Mouse (Mus musculus) C2C12 (cell line): ENCODE measurements around the gene Asic2. TPM values are rescaled to one million over a fixed set of nuclear protein-coding genes. Genes with fewer than 3 reads are reported as not detected.
A peak's percentile ranks its signal among the peaks of the same experiment; 100 is the strongest.

Experiments used
- H3K27me3 ChIP-seq: one replicate; pipeline ENCODE4 v1.6.1; 2011; ENCODE audit not compliant: control insufficient read depth, insufficient read depth, insufficient read length
- H3K36me3 ChIP-seq: one replicate; pipeline ENCODE4 v1.6.1; 2011; ENCODE audit not compliant: control insufficient read depth, insufficient read depth
- H3K4me3 ChIP-seq: one replicate; pipeline ENCODE4 v1.5.1; 2011; ENCODE audit warnings: mild to moderate bottlenecking, control low read depth; ENCODE audit not compliant: poor library complexity, insufficient read depth, severe bottlenecking
- H3K79me2 ChIP-seq: one replicate; pipeline ENCODE4 v1.6.1; 2011; ENCODE audit not compliant: control insufficient read depth, insufficient read depth
- H3K79me3 ChIP-seq: one replicate; pipeline ENCODE4 v1.6.1; 2011; ENCODE audit warnings: low read depth, control low read depth
- H3ac ChIP-seq: one replicate; pipeline ENCODE3; 2011; ENCODE audit warnings: low read depth; ENCODE audit not compliant: control insufficient read depth, insufficient read length
- CEBPB ChIP-seq: IDR thresholded peaks from one replicate; pipeline ENCODE4 v1.6.1; 2011; ENCODE audit warnings: low read depth, mild to moderate bottlenecking, control low read depth, moderate library complexity
- CTCF ChIP-seq: IDR thresholded peaks from one replicate; pipeline ENCODE4 v1.5.1; 2011; ENCODE audit not compliant: control insufficient read depth, insufficient read depth, insufficient read length
- FOSL1 ChIP-seq: IDR thresholded peaks from one replicate; pipeline ENCODE4 v1.8.0; 2011; ENCODE audit warnings: mild to moderate bottlenecking, low read length; ENCODE audit not compliant: poor library complexity, insufficient read depth, severe bottlenecking
- MAX ChIP-seq: IDR thresholded peaks from one replicate; pipeline ENCODE4 v1.6.1; 2011; ENCODE audit warnings: mild to moderate bottlenecking, control low read depth
- MYOD1 ChIP-seq: IDR thresholded peaks from one replicate; pipeline ENCODE4 v1.6.1; 2011; ENCODE audit warnings: low read depth; ENCODE audit not compliant: control insufficient read depth, insufficient read length
- MYOG ChIP-seq: IDR thresholded peaks from one replicate; pipeline ENCODE4 v1.6.1; 2011; ENCODE audit not compliant: control insufficient read depth, insufficient read length; ENCODE audit errors: extremely low read depth
- USF1 ChIP-seq: IDR thresholded peaks from one replicate; pipeline ENCODE4 v1.6.1; 2011; ENCODE audit warnings: low read depth, mild to moderate bottlenecking, control low read depth, moderate library complexity
- polyA plus RNA-seq: library from polyadenylated mRNA; unstranded; fragments of >200 nt; fragmentation: generic; extraction: Trizol; gene quantifications from one replicate; pipeline ENCODE4 v1.2.1, GENCODE M21; 2012; ENCODE audit warnings: missing spikeins

Asic2 gene
- polyA plus RNA-seq, 1 experiment, result not detected

DNA sequence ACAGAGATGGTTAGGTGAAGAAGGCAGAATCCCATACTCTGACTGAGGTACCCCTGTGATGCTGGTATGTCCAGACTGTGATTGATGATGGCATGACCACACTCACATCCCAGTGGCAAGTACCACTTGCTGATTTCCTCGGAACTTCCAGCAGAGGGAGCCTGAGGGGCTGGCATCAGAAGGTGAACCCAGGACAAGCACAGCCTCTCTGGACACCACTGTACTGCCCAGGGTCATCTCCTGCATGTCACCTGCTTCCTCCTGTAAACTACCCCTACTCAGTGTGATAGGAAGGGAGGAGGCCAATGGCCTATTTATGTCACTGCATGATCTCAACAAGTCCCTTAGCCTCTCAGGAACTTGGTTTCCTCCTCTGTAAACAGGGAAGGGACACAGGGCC, 27.3 kb downstream of the Asic2 start:
- Histone ChIP-seq H3K27me3 (no peaks in the 10 kb centered on the region), H3K79me2 (no peaks in the 10 kb centered on the region), H3K36me3 (no peaks in the 10 kb centered on the region), H3ac (no peak overlapping the region), H3K4me3 (no peak overlapping the region), H3K79me3 (no peaks in the 10 kb centered on the region)
- TF ChIP-seq MYOD1 (no peak), USF1 (no peak), MYOG (no peak), CTCF (peak; percentile 66), MAX (no peak), FOSL1 (no peak), CEBPB (no peak)

DNA sequence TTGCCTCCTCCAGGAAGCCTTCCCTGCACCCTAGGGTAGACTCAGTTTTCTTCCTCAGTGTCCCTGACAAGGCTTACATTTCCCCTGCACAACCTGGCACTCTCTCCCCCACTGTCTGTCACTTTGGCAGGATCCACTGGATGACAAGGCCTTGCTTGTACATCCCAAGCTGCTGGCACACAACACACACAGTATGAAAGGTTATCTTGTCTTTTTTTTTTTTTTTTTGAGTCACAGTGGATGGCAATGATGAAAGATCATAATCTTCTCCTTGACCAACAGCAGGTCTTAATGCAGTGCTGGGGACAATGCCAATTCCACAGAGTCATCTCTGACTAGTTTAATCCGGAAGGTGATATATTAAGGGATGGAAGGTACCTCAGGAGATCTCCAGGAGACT, 30.7 kb downstream of the Asic2 start:
- no peaks in the 10 kb centered on the region for H3K79me2 ChIP-seq
- no peak overlapping the region for H3K4me3 ChIP-seq
- no peak for TF ChIP-seq MAX
- no peak for TF ChIP-seq MYOG
- TF ChIP-seq CEBPB, result no peak
- no peaks in the 10 kb centered on the region for H3K36me3 ChIP-seq
- no peaks in the 10 kb centered on the region for H3K79me3 ChIP-seq
- no peaks in the 10 kb centered on the region for H3K27me3 ChIP-seq
- no peak overlapping the region for H3ac ChIP-seq

DNA sequence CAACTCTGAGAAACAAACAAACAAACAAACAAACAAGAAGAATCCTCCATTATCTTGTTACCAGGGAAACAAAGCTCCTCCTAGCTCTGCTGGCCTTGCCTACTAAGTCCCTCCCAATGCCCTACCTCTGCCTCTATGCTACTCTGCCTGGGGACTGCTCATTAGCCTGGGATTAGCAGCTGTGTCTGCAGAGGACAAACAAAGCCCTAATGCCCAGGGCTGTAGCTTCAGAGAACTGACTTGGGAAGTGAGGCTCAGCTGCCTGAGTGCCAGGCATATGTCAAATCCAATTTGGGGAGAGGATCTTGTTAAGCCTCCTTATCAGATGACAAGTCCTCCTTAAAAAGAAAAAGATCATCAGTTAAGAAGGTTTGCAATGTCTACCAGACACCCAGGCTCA, 41.9 kb downstream of the Asic2 start:
- H3K79me3 ChIP-seq, result no peaks in the 10 kb centered on the region
- H3K79me2 ChIP-seq, result no peaks in the 10 kb centered on the region
- H3K27me3 ChIP-seq, result no peaks in the 10 kb centered on the region
- TF ChIP-seq MAX (no peak), CEBPB (no peak), FOSL1 (no peak), MYOD1 (no peak), CTCF (no peak), USF1 (no peak), MYOG (no peak)
- no peaks in the 10 kb centered on the region for H3K36me3 ChIP-seq
- H3K4me3 ChIP-seq, result no peak overlapping the region
- H3ac ChIP-seq, result no peak overlapping the region

DNA sequence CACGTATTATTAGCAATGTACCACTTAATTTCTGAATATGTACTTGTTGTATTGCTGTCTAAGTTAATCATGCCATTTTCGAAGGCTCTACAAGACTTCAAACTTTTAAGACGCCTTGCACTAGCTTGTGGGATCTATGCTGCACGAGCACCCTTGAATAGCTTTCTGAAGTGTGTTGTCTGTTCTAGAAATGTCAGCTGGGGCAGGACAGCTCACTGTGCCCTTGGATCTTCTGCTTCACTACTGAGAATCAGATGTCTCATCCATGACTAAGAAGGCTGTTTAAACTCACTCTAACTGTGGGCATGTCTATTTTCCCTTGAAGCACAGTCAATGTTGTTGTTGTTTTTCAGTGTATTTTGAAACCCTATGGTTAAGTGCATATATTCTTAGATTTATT, 44.6 kb downstream of the Asic2 start:
- Histone ChIP-seq H3K4me3 (no peak overlapping the region), H3K79me3 (no peaks in the 10 kb centered on the region)
- no peak for TF ChIP-seq USF1
- TF ChIP-seq MAX, result no peak
- TF ChIP-seq MYOD1, result no peak
- TF ChIP-seq CEBPB, result no peak
- TF ChIP-seq FOSL1, result no peak
- TF ChIP-seq MYOG, result no peak
- TF ChIP-seq CTCF, result no peak

DNA sequence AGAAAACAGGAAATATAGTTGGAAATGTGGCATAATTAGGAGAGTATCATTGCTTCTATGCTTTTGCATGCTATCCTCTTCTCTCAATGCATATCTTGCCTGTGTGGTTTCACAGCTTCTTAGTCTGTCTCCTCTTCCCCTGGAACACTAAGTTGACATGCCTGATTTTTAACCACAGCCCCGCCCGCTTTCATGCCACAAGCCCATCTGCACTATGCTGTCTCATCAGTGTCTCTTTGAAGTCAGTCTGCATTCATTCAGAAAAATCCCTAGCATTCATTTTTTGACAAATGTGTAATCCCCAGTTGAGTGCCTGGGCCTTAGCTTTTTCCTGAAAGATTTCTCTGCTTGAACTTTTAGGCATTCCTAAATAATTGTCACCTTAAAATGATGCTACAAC, 45.2 kb downstream of the Asic2 start:
- Histone ChIP-seq H3K79me2 (no peaks in the 10 kb centered on the region), H3K36me3 (no peaks in the 10 kb centered on the region), H3ac (no peak overlapping the region), H3K4me3 (no peak overlapping the region), H3K27me3 (no peaks in the 10 kb centered on the region), H3K79me3 (no peaks in the 10 kb centered on the region)
- no peak for TF ChIP-seq FOSL1
- TF ChIP-seq MAX, result no peak
- no peak for TF ChIP-seq CEBPB
- TF ChIP-seq MYOG, result no peak
- peak; percentile 33 for TF ChIP-seq MYOD1
- TF ChIP-seq CTCF, result no peak
- no peak for TF ChIP-seq USF1

More for the DNA sequence above, 44.6 kb downstream of the Asic2 start:
- Histone ChIP-seq H3ac (no peak overlapping the region), H3K79me2 (no peaks in the 10 kb centered on the region), H3K36me3 (no peaks in the 10 kb centered on the region), H3K27me3 (no peaks in the 10 kb centered on the region)

DNA sequence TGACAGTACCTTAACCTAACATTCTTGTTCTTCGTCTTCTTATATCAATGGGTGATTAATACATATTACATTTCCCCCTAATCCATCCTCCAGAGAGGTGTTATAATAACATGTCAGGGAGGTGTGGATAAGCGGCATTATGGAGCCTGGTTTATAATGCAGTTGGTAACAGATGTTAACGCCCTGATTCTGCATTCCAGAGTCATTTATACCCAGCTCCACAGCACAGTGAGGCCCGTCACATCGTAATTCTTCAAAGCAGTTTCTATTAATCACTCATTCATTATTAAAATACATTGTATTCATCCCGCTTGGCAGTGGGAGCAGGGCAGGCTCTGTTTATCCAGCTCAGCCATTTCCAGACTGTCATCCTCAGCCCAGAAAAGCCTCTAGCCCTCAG, 52.8 kb downstream of the Asic2 start:
- Histone ChIP-seq H3K4me3 (no peak overlapping the region), H3ac (no peak overlapping the region), H3K36me3 (no peaks in the 10 kb centered on the region), H3K79me3 (no peaks in the 10 kb centered on the region), H3K79me2 (no peaks in the 10 kb centered on the region), H3K27me3 (no peaks in the 10 kb centered on the region)
- no peak for TF ChIP-seq MAX
- no peak for TF ChIP-seq CEBPB
- TF ChIP-seq FOSL1, result no peak
- TF ChIP-seq CTCF, result no peak
- TF ChIP-seq USF1, result no peak
- no peak for TF ChIP-seq MYOG
- no peak for TF ChIP-seq MYOD1
